Mouse (Mus musculus) C2C12 (cell line): ENCODE measurements around the gene Mapt.

Experiments
- CEBPB ChIP-seq: IDR thresholded peaks from one replicate; pipeline ENCODE4 v1.6.1; 2011; ENCODE audit warnings: low read depth, mild to moderate bottlenecking, control low read depth, moderate library complexity
- CTCF ChIP-seq: IDR thresholded peaks from one replicate; pipeline ENCODE4 v1.5.1; 2011; ENCODE audit not compliant: control insufficient read depth, insufficient read depth, insufficient read length
- FOSL1 ChIP-seq: IDR thresholded peaks from one replicate; pipeline ENCODE4 v1.8.0; 2011; ENCODE audit warnings: mild to moderate bottlenecking, low read length; ENCODE audit not compliant: poor library complexity, insufficient read depth, severe bottlenecking
- MAX ChIP-seq: IDR thresholded peaks from one replicate; pipeline ENCODE4 v1.6.1; 2011; ENCODE audit warnings: mild to moderate bottlenecking, control low read depth
- MYOD1 ChIP-seq: IDR thresholded peaks from one replicate; pipeline ENCODE4 v1.6.1; 2011; ENCODE audit warnings: low read depth; ENCODE audit not compliant: control insufficient read depth, insufficient read length
- MYOG ChIP-seq: IDR thresholded peaks from one replicate; pipeline ENCODE4 v1.6.1; 2011; ENCODE audit not compliant: control insufficient read depth, insufficient read length; ENCODE audit errors: extremely low read depth
- USF1 ChIP-seq: IDR thresholded peaks from one replicate; pipeline ENCODE4 v1.6.1; 2011; ENCODE audit warnings: low read depth, mild to moderate bottlenecking, control low read depth, moderate library complexity

- TF ChIP-seq CTCF (no peak), USF1 (no peak), MYOD1 (no peak), CEBPB (no peak), FOSL1 (no peak), MAX (no peak), MYOG (no peak)
These were observed 10.9 kb upstream of the Mapt start for GRCm38 (mm10) chr11:104220291-104220690.
